Mouse (Mus musculus) testis, adult 2 months (tissue): ENCODE data around the gene Hoxb5.

Experiments used
- CTCF ChIP-seq: fragments of 200-500 bp; IDR thresholded peaks from 2 replicates; pipeline ENCODE4 v1.5.1; 2012; ENCODE audit warnings: low read depth, mild to moderate bottlenecking, inconsistent platforms, low read length, moderate library complexity; ENCODE audit not compliant: control insufficient read depth, insufficient read depth, insufficient replicate concordance
- POLR2A ChIP-seq: fragments of 200-500 bp; IDR thresholded peaks from 2 replicates; pipeline ENCODE4 v1.6.1; 2012; ENCODE audit warnings: low read depth, mild to moderate bottlenecking, inconsistent platforms, low read length, moderate library complexity; ENCODE audit not compliant: control insufficient read depth

- TF ChIP-seq CTCF (no peak), POLR2A (no peak)
Observed at GRCm38 (mm10) chr11:96267021-96267920, 35.9 kb upstream of the Hoxb5 start.
